Mouse (Mus musculus): ENCODE measurements around the gene Tmem117.
A peak's percentile ranks its signal among the peaks of the same experiment; 100 is the strongest.

The Tmem117 gene

GRCm38 (mm10) chr15:94648430-94648829 lies 19.4 kb downstream of the Tmem117 start:
- no peak for DNase-seq (ENCODE audit: low read depth, low spot score)

GRCm38 (mm10) chr15:94649071-94649765 lies 20.2 kb downstream of the Tmem117 start:
- DNase-seq (ENCODE audit: low read depth, low spot score): peak; percentile 61

DNA sequence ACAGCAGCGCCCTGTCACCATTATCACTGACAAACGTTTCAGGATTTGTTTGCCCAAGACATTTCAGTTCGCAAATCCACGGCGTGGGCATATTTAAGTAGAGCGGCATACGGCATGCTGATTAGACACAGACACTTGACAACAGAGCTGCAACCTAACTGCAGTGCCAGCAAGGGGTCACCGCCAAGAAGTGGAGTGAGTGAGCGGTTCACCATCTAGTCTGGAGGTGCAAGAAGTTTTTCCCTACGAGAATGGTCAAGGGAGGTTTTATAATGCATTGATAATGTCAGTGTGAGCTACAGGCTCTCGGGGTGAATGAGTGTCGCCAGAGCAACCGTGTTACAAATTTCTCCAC lies 20.7 kb downstream of the Tmem117 start:
- no peak for DNase-seq (ENCODE audit: low read depth, low spot score)

GRCm38 (mm10) chr15:94651350-94651749 lies 22.3 kb downstream of the Tmem117 start:
- DNase-seq (ENCODE audit: low read depth, low spot score): no peak

DNA sequence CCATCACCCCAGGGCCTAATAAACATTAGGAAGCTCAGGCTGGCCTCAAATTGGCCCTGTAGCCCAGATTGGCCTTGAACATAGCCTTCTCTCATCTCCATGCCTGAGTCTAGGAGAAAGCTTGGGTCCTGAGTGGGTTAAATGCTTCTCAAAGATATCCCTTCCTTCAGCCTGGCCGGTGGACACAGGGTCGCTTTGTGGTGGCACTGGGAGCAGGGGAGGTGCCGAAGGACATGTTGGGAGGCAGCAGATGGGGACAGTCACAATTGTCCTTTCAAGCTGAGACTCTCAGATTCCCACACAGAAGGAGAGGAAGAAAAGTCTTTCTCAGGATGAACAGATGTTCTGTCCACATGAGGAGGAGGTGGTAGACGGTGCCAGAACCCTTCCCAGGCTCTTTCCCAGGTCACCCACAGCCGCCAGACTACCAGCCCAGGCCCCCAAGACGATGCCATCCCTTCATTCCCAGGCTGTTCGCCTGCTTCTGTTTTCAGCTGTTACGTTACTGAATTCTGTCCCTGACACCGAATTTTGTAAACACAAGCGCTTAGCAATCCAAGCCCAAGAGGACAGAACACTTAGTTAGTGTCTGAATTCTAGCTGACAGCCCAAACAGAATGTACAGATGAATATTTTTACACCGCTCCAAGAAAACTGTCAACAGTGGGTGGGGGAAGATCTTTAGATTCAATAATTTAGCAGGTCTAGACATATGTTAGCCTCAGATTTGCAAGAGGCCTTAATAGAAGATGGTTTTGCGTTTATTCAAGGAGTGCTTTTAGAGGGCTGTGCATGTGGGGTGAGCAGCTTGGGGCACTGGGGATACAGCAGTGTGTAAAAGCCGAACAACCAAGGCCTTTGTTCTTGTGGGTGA lies 23.2 kb downstream of the Tmem117 start:
- DNase-seq (ENCODE audit: low read depth, low spot score): no peak

DNA sequence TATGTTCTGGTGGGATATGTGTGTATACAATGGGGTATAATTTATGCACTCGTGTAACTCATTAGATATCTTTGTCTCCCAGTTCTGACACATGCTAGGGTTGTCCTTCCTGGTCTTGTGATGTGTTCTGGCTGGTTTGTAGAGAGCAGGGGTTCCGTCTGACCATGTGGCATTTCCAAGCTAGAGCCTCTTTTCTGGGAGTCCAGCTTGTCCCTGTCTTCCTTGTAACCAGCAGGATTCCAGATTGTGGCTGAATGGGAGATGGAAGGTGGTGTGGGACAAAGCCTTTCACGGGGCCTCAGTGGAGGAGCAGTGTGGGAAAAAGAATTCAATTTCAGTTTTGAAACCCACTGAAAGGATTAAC lies 23.8 kb downstream of the Tmem117 start:
- DNase-seq (ENCODE audit: low read depth, low spot score): no peak

DNA sequence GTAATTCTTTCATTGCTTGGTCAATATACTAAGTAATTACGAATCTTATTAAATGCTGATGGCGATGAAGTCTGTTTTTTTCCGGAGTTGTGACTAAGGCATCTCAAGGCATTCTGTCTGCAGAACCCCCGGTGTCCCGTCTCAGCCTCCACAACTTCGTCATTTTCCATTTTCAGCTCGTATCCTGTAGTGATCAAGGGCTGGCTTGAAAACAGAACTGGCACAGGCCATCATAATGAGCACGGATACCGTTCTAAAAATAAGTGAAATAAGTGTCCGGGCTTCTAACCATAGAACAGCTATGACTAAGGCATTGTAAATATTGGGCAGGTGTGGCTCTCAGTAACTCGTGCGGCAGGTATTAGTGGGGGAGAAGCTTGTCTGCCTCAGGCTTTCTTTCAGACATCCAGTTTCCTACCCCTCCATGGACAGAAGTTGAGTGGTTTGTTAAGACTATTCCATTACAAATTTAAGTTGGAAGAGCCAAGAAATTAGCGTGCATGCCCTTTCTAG lies 26.8 kb downstream of the Tmem117 start:
- DNase-seq (ENCODE audit: low read depth, low spot score): no peak

DNA sequence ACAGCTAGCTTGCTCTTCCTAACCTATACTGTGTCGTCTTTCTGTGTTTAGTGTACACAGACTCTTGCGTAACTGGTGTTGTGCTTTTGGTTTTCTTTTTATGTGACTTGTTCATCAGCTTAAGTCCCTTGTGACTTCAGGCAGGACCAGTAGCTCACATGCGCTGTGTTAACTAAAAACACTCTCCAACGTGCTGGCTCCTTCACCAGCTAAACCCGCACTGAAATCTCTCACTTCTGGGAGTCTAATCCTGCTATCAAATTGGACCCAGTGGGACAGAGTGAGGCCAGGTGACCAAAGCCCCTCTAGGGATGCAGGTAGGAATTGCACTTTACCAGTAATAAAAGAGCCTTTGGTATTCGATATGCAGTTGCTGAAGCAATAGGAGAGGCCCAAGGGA lies 28.9 kb downstream of the Tmem117 start:
- no peak for DNase-seq (ENCODE audit: low read depth, low spot score)

GRCm38 (mm10) chr15:94658392-94659111 lies 29.5 kb downstream of the Tmem117 start:
- DNase-seq (ENCODE audit: low read depth, low spot score): no peak

DNA sequence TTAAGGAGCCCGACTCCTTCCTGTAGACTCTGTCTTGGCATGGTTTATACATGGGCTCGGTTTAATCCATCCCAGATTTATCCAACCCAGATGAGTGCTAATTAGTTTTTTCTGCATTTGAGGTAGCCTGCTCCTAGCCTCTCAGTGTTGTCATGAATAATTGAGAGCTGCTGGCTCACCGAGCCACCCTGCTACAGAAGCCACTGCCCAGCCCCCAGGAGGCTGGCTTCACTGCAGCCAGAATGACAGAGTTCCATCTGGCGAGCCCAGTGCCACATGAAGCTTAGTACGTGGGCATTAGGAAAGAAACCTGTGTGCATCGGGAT lies 30.0 kb downstream of the Tmem117 start:
- no peak for DNase-seq (ENCODE audit: low read depth, low spot score)

GRCm38 (mm10) chr15:94660913-94661312 lies 31.9 kb downstream of the Tmem117 start:
- no peak for DNase-seq (ENCODE audit: low read depth, low spot score)

GRCm38 (mm10) chr15:94661398-94661797 lies 32.4 kb downstream of the Tmem117 start:
- DNase-seq (ENCODE audit: low read depth, low spot score): peak; percentile 46

- no peak for DNase-seq (ENCODE audit: low read depth, low spot score)
Observed at GRCm38 (mm10) chr15:94664612-94665011, 35.6 kb downstream of the Tmem117 start.

GRCm38 (mm10) chr15:94681135-94681534 lies 52.1 kb downstream of the Tmem117 start:
- peak; percentile 25 for DNase-seq (ENCODE audit: low read depth, low spot score)

- no peak for DNase-seq (ENCODE audit: low read depth, low spot score)
Observed at GRCm38 (mm10) chr15:94684269-94684668, 55.2 kb downstream of the Tmem117 start.

- DNase-seq (ENCODE audit: low read depth, low spot score): peak; percentile 50
Observed at GRCm38 (mm10) chr15:94687176-94687575, 58.1 kb downstream of the Tmem117 start.

- no peak for DNase-seq (ENCODE audit: low read depth, low spot score)
Observed at GRCm38 (mm10) chr15:94687629-94688028, 58.6 kb downstream of the Tmem117 start.

- DNase-seq (ENCODE audit: low read depth, low spot score): no peak
Observed at GRCm38 (mm10) chr15:94689195-94689883, 60.3 kb downstream of the Tmem117 start.

DNA sequence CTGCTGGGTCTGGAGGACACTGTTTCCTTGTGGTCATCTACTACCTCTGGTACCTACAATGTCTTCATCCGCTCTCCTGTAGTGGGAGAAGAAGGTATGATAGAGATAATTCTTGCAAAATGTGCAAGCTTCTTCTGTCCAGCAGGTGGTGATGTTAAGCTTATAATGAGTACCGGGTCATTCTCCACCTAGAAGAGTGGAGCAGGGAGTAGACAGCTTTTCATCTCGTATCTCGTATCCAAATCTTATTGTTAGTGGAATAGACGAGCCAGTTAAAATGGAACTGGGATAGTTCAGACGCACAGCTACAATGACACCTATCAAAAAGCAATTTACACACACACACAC lies 60.8 kb downstream of the Tmem117 start:
- peak; percentile 47 for DNase-seq (ENCODE audit: low read depth, low spot score)

DNA sequence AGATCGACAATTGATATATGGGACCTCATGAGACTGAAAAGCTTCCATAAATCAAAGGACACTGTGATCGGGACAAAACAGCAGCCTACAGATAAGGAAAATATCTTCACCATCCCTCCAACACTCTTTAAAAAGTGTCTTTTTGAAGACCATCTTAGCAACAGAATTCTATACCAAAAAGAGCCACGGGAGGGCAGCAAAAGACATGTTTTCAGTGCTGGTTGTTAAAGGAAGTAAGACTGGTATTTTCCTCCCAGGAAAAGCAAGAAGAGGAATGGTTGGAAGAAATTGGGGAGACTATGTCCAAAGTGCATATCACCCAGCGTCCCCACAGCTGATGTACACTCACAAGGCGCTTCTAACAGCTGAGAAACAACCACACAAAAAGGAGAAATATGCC lies 93.7 kb downstream of the Tmem117 start:
- peak; percentile 69 for DNase-seq (ENCODE audit: low read depth, low spot score)

DNA sequence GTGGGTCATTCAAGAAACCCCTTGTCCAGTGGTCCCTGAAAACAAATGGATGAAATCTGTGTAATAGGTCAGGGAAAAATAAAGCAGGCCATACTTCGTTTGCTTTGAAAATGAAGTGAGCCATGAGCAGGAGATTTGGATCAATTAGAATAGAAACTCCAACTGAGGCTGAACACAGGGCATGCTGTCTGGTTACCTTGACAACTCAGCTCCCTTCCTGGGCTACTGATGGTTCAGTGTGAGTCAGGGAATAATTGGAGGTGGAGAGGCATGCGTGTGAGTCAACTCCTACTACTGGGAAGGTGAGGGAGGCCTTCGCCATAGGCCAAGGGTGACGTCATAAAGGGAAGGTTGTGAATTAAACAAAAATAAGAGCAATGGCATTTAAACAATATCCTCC lies 103.1 kb downstream of the Tmem117 start:
- DNase-seq (ENCODE audit: low read depth, low spot score): no peak

DNA sequence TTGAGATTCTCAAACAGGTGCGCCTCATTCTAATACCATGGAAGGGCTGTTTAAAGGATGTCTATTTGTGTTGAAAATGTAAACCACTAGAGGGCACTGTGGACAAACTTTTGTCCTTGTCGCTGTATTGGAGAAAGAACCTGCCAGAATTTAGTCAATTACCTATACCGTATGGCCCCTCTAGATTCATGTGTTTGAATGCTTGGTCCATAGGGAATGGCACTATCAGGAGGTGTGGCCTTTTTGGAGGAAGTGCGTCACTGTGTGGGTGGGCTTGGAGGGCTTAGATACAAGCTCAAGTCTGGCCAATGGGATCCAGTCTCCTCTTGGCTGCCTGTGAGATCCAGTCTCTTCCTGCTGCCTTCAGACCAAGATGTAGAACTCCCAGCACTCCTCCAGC lies 140.2 kb downstream of the Tmem117 start:
- peak; percentile 73 for DNase-seq (ENCODE audit: low read depth, low spot score)

All from ES-CJ7 (cell line).